Mouse (Mus musculus) liver, adult 2 months (tissue): ENCODE measurements at regions not wholly inside any gene's neighbourhood (a gene's known extent, or its start where the extent isn't known, plus 50 kb on each side); places are given as distances from the start of the nearest gene placed in this dataset.

Experiments
- CTCF ChIP-seq: fragments of 200-500 bp; IDR thresholded peaks from 2 replicates; pipeline ENCODE4 v1.5.1; 2011; ENCODE audit warnings: low read depth, low read length, control low read depth
- POLR2A ChIP-seq: fragments of 200-500 bp; IDR thresholded peaks from 2 replicates; pipeline ENCODE4 v1.6.1; 2011; ENCODE audit warnings: low read length, control low read depth; ENCODE audit not compliant: insufficient read depth; ENCODE audit errors: extremely low read depth

DNA sequence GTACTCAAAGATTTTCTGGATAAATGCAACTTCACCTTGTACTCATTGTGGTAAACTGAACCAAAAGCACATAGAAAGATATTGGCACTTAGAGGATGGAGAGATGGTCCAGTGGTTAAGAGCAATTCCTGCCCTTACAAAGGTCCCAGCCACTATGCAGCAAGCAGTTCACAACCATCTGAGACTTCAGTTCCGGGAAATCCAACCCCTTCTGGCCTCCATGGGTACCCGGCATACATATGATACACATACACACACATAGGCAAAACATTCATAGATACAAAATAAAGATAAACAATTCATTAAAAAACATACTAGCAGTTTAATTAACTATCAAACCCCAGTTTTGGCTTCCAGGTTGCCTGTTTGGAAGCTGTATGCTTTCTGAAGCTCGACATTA, 189.5 kb upstream of the Tmem45b start:
- TF ChIP-seq CTCF (no peak), POLR2A (no peak)
